Mouse (Mus musculus): ENCODE measurements around the gene I830077J02Rik. TPM values are rescaled to one million over a fixed set of nuclear protein-coding genes. Genes with fewer than 3 reads are reported as not detected.

Gene I830077J02Rik
- polyA plus RNA-seq, 1 experiment from 2014 or later = 0.93 TPM

- ATAC-seq (ENCODE audit: low read depth) = no peak
- Histone ChIP-seq H3K27me3 (ENCODE audit: control insufficient read depth, insufficient read depth, low read depth, low read length) (no peaks in the 10 kb centered on the region), H3K4me1 (replicated peaks; ENCODE audit: control insufficient read depth, insufficient read depth, low read length) (peaks cover 6% of the 10 kb centered on the region), H3K9ac (ENCODE audit: low read length) (no peak overlapping the region), H3K4me3 (ENCODE audit: low read length) (no peak overlapping the region), H3K36me3 (ENCODE audit: control insufficient read depth, insufficient read depth, low read length) (no peaks in the 10 kb centered on the region), H3K4me2 (ENCODE audit: low read depth, low read length) (no peak overlapping the region), H3K27ac (ENCODE audit: low read length) (no peak overlapping the region), H3K9me3 (ENCODE audit: control insufficient read depth, low read length) (no peaks in the 10 kb centered on the region)
- WGBS = 58% methylated on average over 5 of the region's 5 CpGs
Measured at GRCm38 (mm10) chr3:105876022-105876421, 56.4 kb downstream of the I830077J02Rik start.

Other genes starting within 250 kb of the I830077J02Rik start
- gene Ddx20, start 245.1 kb downstream of the I830077J02Rik start, polyA plus RNA-seq (2015; fragmentation: Nextera tagmentation; extraction: Ambion mirVana) = 36.5 and 37.0 TPM in 2 replicates
- gene Inka2, start 228.1 kb downstream of the I830077J02Rik start, polyA plus RNA-seq (2015; fragmentation: Nextera tagmentation; extraction: Ambion mirVana) = 2.4 and 2.5 TPM in 2 replicates
- gene Rap1a, start 131.3 kb downstream of the I830077J02Rik start, polyA plus RNA-seq (2015; fragmentation: Nextera tagmentation; extraction: Ambion mirVana) = 126 and 130 TPM in 2 replicates
- 0.45 TPM in 2 replicates for gene Adora3, start 61.8 kb downstream of the I830077J02Rik start, polyA plus RNA-seq (2015; fragmentation: Nextera tagmentation; extraction: Ambion mirVana)
- not detected in 2 replicates for gene Tmigd3, start 61.8 kb downstream of the I830077J02Rik start, polyA plus RNA-seq (2015; fragmentation: Nextera tagmentation; extraction: Ambion mirVana)
- 102 and 117 TPM in 2 replicates for gene Wdr77, start 26.7 kb upstream of the I830077J02Rik start, polyA plus RNA-seq (2015; fragmentation: Nextera tagmentation; extraction: Ambion mirVana)
- gene Atp5f1, start 27.4 kb upstream of the I830077J02Rik start, polyA plus RNA-seq (2015; fragmentation: Nextera tagmentation; extraction: Ambion mirVana) = 465 and 474 TPM in 2 replicates
- 0.97 and 2.1 TPM in 2 replicates for gene Ovgp1, start 41.0 kb upstream of the I830077J02Rik start, polyA plus RNA-seq (2015; fragmentation: Nextera tagmentation; extraction: Ambion mirVana)
- gene Pifo, start 82.0 kb upstream of the I830077J02Rik start, polyA plus RNA-seq (2015; fragmentation: Nextera tagmentation; extraction: Ambion mirVana) = 11.3 and 16.2 TPM in 2 replicates
- not detected in 2 replicates for gene Chil5, start 100.2 kb upstream of the I830077J02Rik start, polyA plus RNA-seq (2015; fragmentation: Nextera tagmentation; extraction: Ambion mirVana)
- 0.35 and 1.1 TPM in 2 replicates for gene Chia1, start 180.6 kb upstream of the I830077J02Rik start, polyA plus RNA-seq (2015; fragmentation: Nextera tagmentation; extraction: Ambion mirVana)
- gene Chil3, start 234.9 kb upstream of the I830077J02Rik start, polyA plus RNA-seq (2015; fragmentation: Nextera tagmentation; extraction: Ambion mirVana) = 0.10 and 0.31 TPM in 2 replicates

Measured in lung, embryonic 16.5 days (tissue).